Mouse (Mus musculus): ENCODE data around the gene Fam98c.

- TF ChIP-seq CTCF (IDR thresholded peaks at IDR 0.05; ENCODE audit: low read depth) (no peak), EP300 (optimal IDR thresholded peaks at IDR 0.05) (no peak)
Observed at GRCm38 (mm10) chr7:29169231-29170065, 13.4 kb upstream of the Fam98c start.

All from stomach, postnatal 0 days (tissue).